Mouse (Mus musculus) liver, embryonic 12.5 days (tissue): ENCODE results near the gene Rnf25. TPM values are rescaled to one million over a fixed set of nuclear protein-coding genes. Genes with fewer than 3 reads are reported as not detected.

ENCODE experiments used
- ATAC-seq: fragments of 200-750 bp; cut with Nextera tagmentation; 2 replicates; pipeline ENCODE4 v1.8.0; 2017; ENCODE audit warnings: moderate number of reproducible peaks, mild to moderate bottlenecking, moderate library complexity
- H3K27ac ChIP-seq: fragments of 300-500 bp; sonication (generic); 2 replicates; pipeline ENCODE4 v1.5.1; 2016; ENCODE audit warnings: mild to moderate bottlenecking
- H3K27me3 ChIP-seq: fragments of 300-500 bp; sonication (generic); replicated peaks from 2 replicates; pipeline ENCODE4 v1.6.1; 2016; ENCODE audit warnings: mild to moderate bottlenecking, moderate library complexity
- H3K36me3 ChIP-seq: fragments of 300-500 bp; sonication (generic); 2 replicates; pipeline ENCODE4 v1.6.1; 2016; ENCODE audit warnings: mild to moderate bottlenecking, moderate library complexity
- H3K4me1 ChIP-seq: fragments of 300-500 bp; sonication (generic); 2 replicates; pipeline ENCODE4 v1.6.1; 2016
- H3K4me2 ChIP-seq: fragments of 300-500 bp; sonication (generic); 2 replicates; pipeline ENCODE4 v1.6.1; 2016; ENCODE audit warnings: mild to moderate bottlenecking, moderate library complexity
- H3K4me3 ChIP-seq: fragments of 300-500 bp; sonication (generic); 2 replicates; pipeline ENCODE4 v1.5.1; 2016; ENCODE audit warnings: mild to moderate bottlenecking, moderate library complexity
- H3K9ac ChIP-seq: fragments of 300-500 bp; sonication (generic); 2 replicates; pipeline ENCODE4 v1.6.1; 2016; ENCODE audit warnings: mild to moderate bottlenecking, moderate library complexity
- H3K9me3 ChIP-seq: fragments of 300-500 bp; sonication (generic); replicated peaks from 2 replicates; pipeline ENCODE4 v1.6.1; 2016; ENCODE audit warnings: mild to moderate bottlenecking, moderate library complexity
- WGBS: fragments of 180-500 bp; shearing (Covaris S2); methylation state at CpG from one replicate; pipeline ENCODE4 v1.1.7; 2016; ENCODE audit not compliant: insufficient replicate concordance; 5-methylcytosine and 5-hydroxymethylcytosine counted together
- microRNA-seq: library from miRNA; unstranded; fragments of <30 nt; microRNA quantifications from one replicate; pipeline ENCODE4, GENCODE M21; 2017
- polyA plus RNA-seq: library from polyadenylated mRNA; unstranded; fragments of >200 nt; fragmentation: Nextera tagmentation; extraction: Ambion mirVana; gene quantifications from 2 replicates; pipeline ENCODE4 v1.2.1, GENCODE M21; 2016

Gene Rnf25
- polyA plus RNA-seq, 1 experiment from 2014 or later: 14.7 TPM

DNA sequence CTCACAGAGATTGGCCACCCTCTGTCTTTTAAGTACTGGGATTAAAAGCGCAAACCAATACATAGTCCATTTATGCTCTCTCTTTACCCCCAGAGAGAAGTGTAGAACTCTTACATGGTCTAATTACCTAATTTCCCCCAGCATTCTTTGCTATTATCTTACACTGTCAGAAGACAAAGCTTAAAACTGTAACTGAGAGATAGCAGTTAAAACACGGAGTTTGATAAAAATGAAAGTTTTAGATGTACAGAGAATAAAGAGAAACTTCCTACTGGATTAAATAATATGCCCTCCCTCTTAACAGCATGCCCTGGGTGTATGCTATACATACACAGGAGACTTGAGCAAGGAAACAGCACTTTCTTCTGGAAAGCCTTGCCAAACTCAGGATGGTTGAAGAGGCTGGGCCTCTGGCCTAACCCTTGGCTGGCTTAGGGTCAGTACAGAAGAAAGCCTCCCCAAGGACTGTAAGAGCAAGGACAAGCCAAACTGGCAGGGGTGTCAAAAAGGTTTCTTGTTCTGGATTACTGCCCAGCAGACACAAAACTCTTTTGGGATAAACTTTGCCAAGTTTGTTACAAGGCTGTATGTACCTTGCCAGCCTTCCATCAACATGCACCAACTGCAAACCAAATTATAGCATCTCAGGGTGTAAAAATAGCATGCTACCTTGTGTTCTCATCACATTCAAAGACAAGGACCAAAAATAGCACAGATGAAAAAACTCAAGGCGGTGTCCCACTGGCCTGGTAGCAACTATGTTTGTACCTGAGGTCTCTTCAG lies 16.4 kb downstream of the Rnf25 start:
- H3K36me3 ChIP-seq: peaks cover 42% of the 10 kb centered on the region
- no peak overlapping the region for H3K4me2 ChIP-seq
- 65% methylated on average over 3 of the region's 3 CpGs for WGBS
- H3K4me1 ChIP-seq: peaks cover 41% of the 10 kb centered on the region
- no peak overlapping the region for H3K9ac ChIP-seq
- H3K27ac ChIP-seq: no peak overlapping the region
- H3K9me3 ChIP-seq: no peaks in the 10 kb centered on the region
- ATAC-seq: no peak
- H3K27me3 ChIP-seq: no peaks in the 10 kb centered on the region
- no peak overlapping the region for H3K4me3 ChIP-seq

DNA sequence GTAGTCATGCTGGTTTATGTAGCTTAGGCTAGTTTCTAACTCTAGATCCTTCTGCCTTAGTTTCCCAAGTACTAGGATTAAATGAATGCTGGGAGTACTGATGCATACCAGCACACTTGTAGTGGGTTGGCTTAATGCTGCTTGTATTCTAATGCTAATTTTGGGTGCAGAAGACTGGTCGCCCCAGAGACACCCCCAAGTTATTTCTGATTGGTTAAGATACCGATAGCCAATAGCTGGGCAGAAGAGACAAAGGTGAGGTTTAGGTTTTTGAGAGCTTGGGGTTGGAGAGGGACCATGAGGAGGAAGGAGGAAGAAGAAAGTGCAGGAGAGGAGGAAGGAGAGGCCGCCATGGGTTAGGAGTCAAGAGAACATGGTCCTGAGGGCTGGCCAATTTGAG lies 18.6 kb downstream of the Rnf25 start:
- H3K27me3 ChIP-seq: no peaks in the 10 kb centered on the region
- WGBS: 79% methylated on average over 3 of the region's 3 CpGs
- H3K4me2 ChIP-seq: no peak overlapping the region
- no peak overlapping the region for H3K4me3 ChIP-seq
- peaks cover 60% of the 10 kb centered on the region for H3K36me3 ChIP-seq
- no peak for ATAC-seq
- H3K27ac ChIP-seq: no peak overlapping the region
- no peaks in the 10 kb centered on the region for H3K9me3 ChIP-seq
- H3K9ac ChIP-seq: no peak overlapping the region; the same call in 1 of the 2 replicates
- peaks cover 30% of the 10 kb centered on the region for H3K4me1 ChIP-seq

DNA sequence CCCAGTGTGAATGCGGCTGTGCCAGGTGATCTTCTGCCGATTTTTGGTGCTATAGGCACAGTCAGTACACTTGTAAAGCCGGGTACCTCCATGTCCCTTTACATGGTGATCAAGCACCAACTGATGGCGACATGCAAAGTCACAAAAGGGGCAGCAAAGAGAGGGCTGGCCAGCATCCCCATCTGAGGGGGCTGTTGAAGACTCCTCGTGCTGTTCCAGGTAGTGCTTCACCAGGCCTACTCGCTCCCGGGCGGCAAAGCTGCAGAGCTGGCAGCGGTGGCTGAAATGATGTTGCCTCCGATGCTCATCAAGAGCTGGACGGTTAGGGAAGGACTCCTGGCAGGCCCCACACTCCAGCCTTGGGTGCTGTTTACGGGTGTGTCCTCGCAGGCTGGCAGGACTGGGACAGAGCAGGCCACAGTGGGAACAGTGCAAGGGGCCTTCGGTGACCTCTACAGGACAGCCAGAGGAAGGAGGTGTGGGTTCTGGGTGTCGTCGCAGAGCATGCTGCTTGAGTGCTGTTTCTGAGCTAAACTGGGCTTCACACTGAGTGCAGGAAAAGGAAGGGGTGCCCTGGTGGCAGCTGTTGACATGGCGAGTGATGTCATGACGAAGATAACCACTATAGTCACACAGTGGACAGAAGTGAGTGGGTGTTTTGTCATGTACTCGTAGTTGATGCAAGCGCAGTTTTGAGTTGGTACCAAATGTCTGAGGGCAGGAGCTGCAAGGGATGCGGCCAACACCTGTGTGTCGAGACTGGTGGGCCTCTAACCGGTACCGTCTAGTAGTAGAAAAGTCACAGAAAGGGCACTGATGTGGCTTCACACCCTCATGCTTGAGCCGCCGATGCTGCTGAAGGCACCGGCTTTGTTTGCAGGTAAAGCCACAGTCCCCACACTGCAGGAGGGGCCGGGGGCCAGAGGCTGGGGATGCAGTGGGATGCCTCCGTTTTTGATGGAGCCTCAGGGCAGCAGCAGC lies 31.2 kb downstream of the Rnf25 start:
- no peaks in the 10 kb centered on the region for H3K9me3 ChIP-seq
- H3K36me3 ChIP-seq: peaks cover 96% of the 10 kb centered on the region
- H3K4me3 ChIP-seq: no peak overlapping the region
- H3K4me2 ChIP-seq: no peak overlapping the region
- no peaks in the 10 kb centered on the region for H3K27me3 ChIP-seq
- no peak overlapping the region for H3K27ac ChIP-seq
- H3K9ac ChIP-seq: no peak overlapping the region
- H3K4me1 ChIP-seq: no peaks in the 10 kb centered on the region
- WGBS: 88% methylated on average over 29 of the region's 29 CpGs
- no peak for ATAC-seq

DNA sequence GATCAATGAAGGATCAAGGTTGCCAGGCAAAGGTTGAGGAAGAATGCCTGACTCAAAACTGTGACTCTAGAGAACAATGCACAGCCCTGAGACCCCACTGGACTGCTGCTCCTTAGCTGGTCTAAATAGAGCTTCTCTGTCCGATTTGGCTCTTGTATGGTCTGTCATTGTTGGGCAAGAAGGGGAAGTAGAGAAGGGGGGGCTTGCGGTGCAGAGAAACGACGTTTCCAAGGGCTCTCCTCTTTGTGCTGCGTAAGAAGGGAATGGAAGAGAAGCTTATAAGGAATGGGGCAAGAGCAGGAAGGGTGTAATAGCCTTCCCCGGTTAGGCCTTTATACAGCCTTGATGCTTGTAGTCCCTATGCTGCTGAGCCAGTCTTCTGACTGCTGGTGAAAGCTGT lies 35.4 kb downstream of the Rnf25 start:
- no peak for ATAC-seq
- WGBS: 76% methylated on average over 6 of the region's 6 CpGs
- Histone ChIP-seq H3K9ac (no peak overlapping the region), H3K9me3 (no peaks in the 10 kb centered on the region), H3K4me1 (no peaks in the 10 kb centered on the region), H3K4me2 (no peak overlapping the region), H3K4me3 (no peak overlapping the region), H3K27ac (no peak overlapping the region), H3K36me3 (peaks cover 66% of the 10 kb centered on the region), H3K27me3 (no peaks in the 10 kb centered on the region)

DNA sequence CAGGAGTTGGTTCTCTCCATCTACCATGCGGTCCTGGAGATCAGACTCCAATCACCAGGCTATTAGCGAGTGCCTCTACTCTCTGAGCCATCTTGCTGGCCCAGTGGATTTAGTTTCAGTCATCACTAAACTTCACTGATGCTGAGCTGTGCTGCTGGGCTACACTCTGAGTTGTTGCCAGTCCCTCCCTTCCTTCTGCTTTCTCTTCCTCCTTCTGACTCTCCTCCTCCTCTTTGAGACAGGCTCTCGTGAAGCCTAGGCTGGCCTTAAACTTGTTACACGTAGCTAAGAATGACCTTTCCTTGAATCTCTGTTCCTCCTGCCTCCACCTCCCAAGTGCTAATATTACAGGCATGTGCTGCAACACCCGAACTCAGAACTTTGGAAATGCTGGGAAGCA lies 42.1 kb downstream of the Rnf25 start:
- Histone ChIP-seq H3K4me1 (no peaks in the 10 kb centered on the region), H3K9ac (no peak overlapping the region), H3K27ac (no peak overlapping the region), H3K27me3 (no peaks in the 10 kb centered on the region), H3K4me2 (no peak overlapping the region), H3K4me3 (no peak overlapping the region), H3K9me3 (no peaks in the 10 kb centered on the region), H3K36me3 (peaks cover 3% of the 10 kb centered on the region; the same call in 1 of the 2 replicates)
- no peak for ATAC-seq
- 67% methylated on average over 5 of the region's 5 CpGs for WGBS

DNA sequence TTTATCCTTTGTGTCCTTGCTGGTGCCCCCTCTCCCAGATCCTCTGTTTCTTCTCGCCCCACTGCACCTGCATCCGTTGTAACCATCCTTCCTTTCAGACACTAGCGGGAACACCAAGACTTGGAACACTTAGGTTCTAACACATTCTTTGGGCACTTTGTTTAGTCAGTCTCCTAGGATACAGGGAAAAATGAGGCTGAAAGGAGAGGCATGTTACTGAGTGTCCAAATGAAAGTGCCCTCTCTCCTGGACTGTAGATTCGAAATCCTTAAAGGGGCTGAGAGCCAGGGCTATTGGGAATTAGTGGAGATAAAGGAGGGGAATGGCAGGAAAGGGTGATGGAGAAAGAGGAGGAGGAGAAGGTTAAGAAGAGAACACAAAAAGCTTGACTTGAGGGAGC lies 57.0 kb downstream of the Rnf25 start, which contains the start of gene Usp37:
Gene Usp37, minus strand, starts transcription at position 101 of the 400 bp plus-strand sequence.
- H3K4me1 ChIP-seq: no peaks in the 10 kb centered on the region
- no peak within 1 kb of the TSS for H3K9ac ChIP-seq
- H3K4me3 ChIP-seq: no peak within 1 kb of the TSS
- 71% methylated on average over 4 of the region's 4 CpGs for WGBS
- no peak for ATAC-seq
- no peaks in the 10 kb centered on the region for H3K9me3 ChIP-seq
- no peaks in the 10 kb centered on the region for H3K36me3 ChIP-seq
- peaks cover 37% of the 10 kb centered on the region for H3K27me3 ChIP-seq
- no peak within 1 kb of the TSS for H3K27ac ChIP-seq
- H3K4me2 ChIP-seq: no peak within 1 kb of the TSS

Small RNA genes lying within 50 kb of the gene (microRNA-seq; reads per million reads assigned to microRNA genes)
- not detected for gene Gm25035

Other genes starting within 250 kb of the Rnf25 start
- 0.11 and 0.14 TPM in 2 replicates for gene Catip, start 239.3 kb downstream of the Rnf25 start, polyA plus RNA-seq
- 8.6 and 9.0 TPM in 2 replicates for gene Slc11a1, start 226.2 kb downstream of the Rnf25 start, polyA plus RNA-seq
- gene Ctdsp1, start 209.9 kb downstream of the Rnf25 start, polyA plus RNA-seq: 42.0 and 42.4 TPM in 2 replicates
- gene Vil1, start 192.0 kb downstream of the Rnf25 start, polyA plus RNA-seq: 0.81 and 0.93 TPM in 2 replicates
- gene Cnot9, start 95.3 kb downstream of the Rnf25 start, polyA plus RNA-seq: 51.6 and 52.4 TPM in 2 replicates
- 0.12 and 0.14 TPM in 2 replicates for gene Plcd4, start 58.5 kb downstream of the Rnf25 start, polyA plus RNA-seq
- 19.2 and 19.9 TPM in 2 replicates for gene Usp37, start 57.1 kb downstream of the Rnf25 start, polyA plus RNA-seq
- gene Zfp142, start 13.2 kb downstream of the Rnf25 start, polyA plus RNA-seq: 3.8 and 3.9 TPM in 2 replicates
- 16.2 and 16.3 TPM in 2 replicates for gene Bcs1l, start 13.1 kb downstream of the Rnf25 start, polyA plus RNA-seq
- gene Stk36, start within 50 bp of the Rnf25 start, polyA plus RNA-seq: 0.75 and 1.2 TPM in 2 replicates
- gene Ttll4, start 60.3 kb upstream of the Rnf25 start, polyA plus RNA-seq: 15.4 and 17.8 TPM in 2 replicates
- 2.3 and 2.8 TPM in 2 replicates for gene Cyp27a1, start 112.2 kb upstream of the Rnf25 start, polyA plus RNA-seq
- 0.13 TPM in 1 of 2 replicates, not detected in the other for gene Prkag3, start 147.8 kb upstream of the Rnf25 start, polyA plus RNA-seq
- gene Wnt6, start 170.5 kb upstream of the Rnf25 start, polyA plus RNA-seq: 0.13 and 0.86 TPM in 2 replicates
- gene Wnt10a, start 190.1 kb upstream of the Rnf25 start, polyA plus RNA-seq: not detected in 2 replicates